In genomic region chr6:59014760-59015159, GRCm38 (mm10) we compare ENCODE assay signal across 23 mouse cellular contexts. TPM values are rescaled to one million over a fixed set of nuclear protein-coding genes. Genes with fewer than 3 reads are reported as not detected.
DNase-seq lines count a peak whose midpoint lies in the region; ATAC-seq and TF ChIP-seq lines count a peak whose summit lies in the region.
"Had no signal": no experiment of that assay in that cellular context is flagged by ENCODE, and none has a peak within 500 bp of the region (broad histone marks: within the 10 kb centered on the region; RNA-seq: fewer than 3 reads in every experiment).

No protein-coding gene starts in this region.

- no peak for TF ChIP-seq POLR2A in cerebellum, adult 2 months (IDR thresholded peaks at IDR 0.05; ENCODE audit: borderline replicate concordance, insufficient read depth, low read length)

- no peaks in the 10 kb centered on the region for H3K27me3 ChIP-seq in lung, embryonic 16.5 days (ENCODE audit: control insufficient read depth, insufficient read depth, low read depth, low read length)
- H3K27me3 ChIP-seq in intestine, embryonic 16.5 days (replicated peaks; ENCODE audit: control insufficient read depth, insufficient read depth, low read length), result no peaks in the 10 kb centered on the region
- H3K27me3 ChIP-seq in stomach, embryonic 15.5 days (replicated peaks), result no peaks in the 10 kb centered on the region
- no peaks in the 10 kb centered on the region for H3K27me3 ChIP-seq in cerebellum, adult 2 months (ENCODE audit: control insufficient read depth, insufficient read depth, low read length)
- H3K27me3 ChIP-seq: heart, embryonic 12.5 days; heart, embryonic 15.5 days had no signal

- no peaks in the 10 kb centered on the region for H3K36me3 ChIP-seq in lung, embryonic 16.5 days (ENCODE audit: control insufficient read depth, insufficient read depth, low read length)
- no peaks in the 10 kb centered on the region for H3K36me3 ChIP-seq in intestine, embryonic 16.5 days (ENCODE audit: control insufficient read depth, insufficient read depth, low read length)
- no peaks in the 10 kb centered on the region for H3K36me3 ChIP-seq in stomach, embryonic 15.5 days
- H3K36me3 ChIP-seq: heart, embryonic 12.5 days; heart, embryonic 15.5 days; hindbrain, embryonic 10.5 days had no signal

- H3K9ac ChIP-seq in lung, embryonic 16.5 days (ENCODE audit: low read length), result no peak overlapping the region
- no peak overlapping the region for H3K9ac ChIP-seq in intestine, embryonic 16.5 days (ENCODE audit: low read depth, low read length)
- H3K9ac ChIP-seq in stomach, embryonic 15.5 days, result no peak overlapping the region
- H3K9ac ChIP-seq: forebrain, postnatal 0 days; heart, embryonic 12.5 days; heart, embryonic 15.5 days; hindbrain, embryonic 14.5 days had no signal

- peaks cover 11% of the 10 kb centered on the region for H3K4me1 ChIP-seq in lung, embryonic 16.5 days (replicated peaks; ENCODE audit: control insufficient read depth, insufficient read depth, low read length)
- 0 out of 2 replicates have a peak, but pooled peaks cover 7% of the 10 kb centered on the region for H3K4me1 ChIP-seq in intestine, embryonic 16.5 days (ENCODE audit: control insufficient read depth, insufficient read depth, low read length)
- H3K4me1 ChIP-seq in stomach, embryonic 15.5 days, result no peaks in the 10 kb centered on the region
- no peaks in the 10 kb centered on the region for H3K4me1 ChIP-seq in cerebellum, adult 2 months (ENCODE audit: control insufficient read depth, insufficient read depth, low read length)
- H3K4me1 ChIP-seq: hindbrain, embryonic 10.5 days had no signal

- peak overlapping the region; percentile 92 for H3K27ac ChIP-seq in lung, embryonic 16.5 days (ENCODE audit: low read length)
- no peak overlapping the region for H3K27ac ChIP-seq in intestine, embryonic 16.5 days (ENCODE audit: low read length)
- H3K27ac ChIP-seq in stomach, embryonic 15.5 days, result peak overlapping the region; percentile 57
- H3K27ac ChIP-seq in cerebellum, adult 2 months (ENCODE audit: insufficient read depth, low read length), result no peak overlapping the region
- H3K27ac ChIP-seq: hindbrain, embryonic 10.5 days; hindbrain, embryonic 14.5 days had no signal

- H3K9me3 ChIP-seq in lung, embryonic 16.5 days (ENCODE audit: control insufficient read depth, low read length), result no peaks in the 10 kb centered on the region
- no peaks in the 10 kb centered on the region for H3K9me3 ChIP-seq in intestine, embryonic 16.5 days (ENCODE audit: control insufficient read depth, low read length)
- no peaks in the 10 kb centered on the region for H3K9me3 ChIP-seq in stomach, embryonic 15.5 days
- H3K9me3 ChIP-seq: heart, embryonic 12.5 days; heart, embryonic 15.5 days; hindbrain, embryonic 10.5 days had no signal

- no peak overlapping the region for H3K4me3 ChIP-seq in lung, embryonic 16.5 days (ENCODE audit: low read length)
- H3K4me3 ChIP-seq in intestine, embryonic 16.5 days (ENCODE audit: low read length), result no peak overlapping the region
- H3K4me3 ChIP-seq in stomach, embryonic 15.5 days (replicated peaks), result no peak overlapping the region
- H3K4me3 ChIP-seq in cerebellum, adult 2 months (replicated peaks; ENCODE audit: insufficient read depth, low read depth, low read length), result no peak overlapping the region
- H3K4me3 ChIP-seq: gastrocnemius, adult 2 months; heart, embryonic 12.5 days; heart, embryonic 15.5 days; hindbrain, embryonic 10.5 days had no signal

- peak; percentile 87 for ATAC-seq in lung, embryonic 16.5 days (ENCODE audit: low read depth)
- peak; percentile 67 for ATAC-seq in intestine, embryonic 16.5 days
- ATAC-seq in stomach, embryonic 15.5 days (ENCODE audit: insufficient read depth, low FRiP score, low read depth), result peak; percentile 79
- ATAC-seq: CD4-positive, CD25-positive, alpha-beta regulatory T cell, adult 4 months; forebrain, embryonic 14.5 days; forebrain, postnatal 0 days had no signal

- H3K4me2 ChIP-seq in lung, embryonic 16.5 days (ENCODE audit: low read depth, low read length), result peak overlapping the region; percentile 8; the same call in 1 of the 2 replicates
- H3K4me2 ChIP-seq in intestine, embryonic 16.5 days (ENCODE audit: low read depth, low read length), result no peak overlapping the region
- H3K4me2 ChIP-seq in stomach, embryonic 15.5 days, result no peak overlapping the region
- H3K4me2 ChIP-seq: heart, embryonic 12.5 days; heart, embryonic 15.5 days; hindbrain, embryonic 14.5 days had no signal

- 43% methylated on average over 2 of the region's 2 CpGs for WGBS in lung, embryonic 16.5 days
- WGBS in intestine, embryonic 16.5 days, result 55% methylated on average over 2 of the region's 2 CpGs
- 44% methylated on average over 2 of the region's 2 CpGs for whole genome bisulfite sequencing in stomach, embryonic 15.5 days
- 95% methylated on average over 2 of the region's 2 CpGs for WGBS in cerebellum, adult 2 months

- no peak for DNase-seq in lung, postnatal 14 days
- DNase-seq in liver, result no peak
- DNase-seq in cerebellum, adult 2 months, result no peak
- DNase-seq: adrenal gland, adult 2 months; adrenal gland, postnatal 14 days; cerebellum, adult 11 months; cerebellum, adult 8-10 months; cerebellum, postnatal 10 days; forebrain, postnatal 0 days; gastrocnemius, adult 2 months; gastrocnemius, postnatal 25 days; heart, adult 18-20 months; heart, postnatal 10 days; heart, postnatal 36 days had no signal

- TF ChIP-seq CTCF in cerebellum, adult 2 months (IDR thresholded peaks at IDR 0.05; ENCODE audit: borderline replicate concordance, insufficient read depth, low read depth, low read length), result no peak

RNA-seq across cellular contexts. Expression of gene Fam13a, which starts 9.6 kb away (rescaled TPM):
- 27.3 and 33.3 TPM in 2 replicates for polyA plus RNA-seq in lung, embryonic 16.5 days (2015; fragmentation: Nextera tagmentation; extraction: Ambion mirVana)
- 16.1 and 16.8 TPM in 2 replicates for polyA plus RNA-seq in intestine, embryonic 16.5 days (2015; fragmentation: Nextera tagmentation; extraction: Ambion mirVana)
- polyA plus RNA-seq in stomach, embryonic 15.5 days (2015; fragmentation: Nextera tagmentation; extraction: Ambion mirVana), result 11.1 and 12.3 TPM in 2 replicates
- polyA plus RNA-seq in cerebellum, adult 2 months (2012; rRNA removed), result 23.4 and 23.5 TPM in 2 replicates

Comparison
In these comparisons a context has a peak if more than half of its experiments do, and no peak if none do; other contexts are left out.
1. H3K27ac ChIP-seq: peak in lung, embryonic 16.5 days (single experiment) and stomach, embryonic 15.5 days (single experiment); none in intestine, embryonic 16.5 days (single experiment) and cerebellum, adult 2 months (single experiment).
2. Peak in every context shown above with its lines, with median percentiles within 50 percentile points of each other: ATAC-seq.